Mouse (Mus musculus) ES-Bruce4 (cell line): ENCODE results near the gene Gm20518.

ENCODE experiments used
- CTCF ChIP-seq: IDR thresholded peaks from one replicate; pipeline ENCODE4 v1.8.1; 2011; ENCODE audit warnings: low read depth, low read length
- EP300 ChIP-seq: IDR thresholded peaks from 2 replicates; pipeline ENCODE4 v1.6.1; 2011; ENCODE audit warnings: low read depth, low read length; ENCODE audit not compliant: insufficient read depth
- POLR2A ChIP-seq: IDR thresholded peaks from one replicate; pipeline ENCODE4 v1.8.1; 2011; ENCODE audit warnings: low read length; ENCODE audit not compliant: insufficient read depth

GRCm38 (mm10) chr16:17893923-17894322 lies 2.5 kb upstream of the Gm20518 start, which contains the start of gene Tssk1:
- TF ChIP-seq CTCF: no peak
- no peak for TF ChIP-seq POLR2A
- TF ChIP-seq EP300: no peak
